Mouse (Mus musculus) midbrain, embryonic 15.5 days (tissue): Measurements from ENCODE around the gene Mtrr. TPM values are rescaled to one million over a fixed set of nuclear protein-coding genes. Genes with fewer than 3 reads are reported as not detected.
"Not testable (repeated sequence)": the region's sequence is repeated elsewhere in the genome, so short reads cannot be mapped to it uniquely, and the experiment has no call there.

Source experiments
- ATAC-seq: fragments of 200-750 bp; cut with Nextera tagmentation; replicated peaks from 2 replicates; pipeline ENCODE4 v1.8.0; 2017; ENCODE audit warnings: moderate TSS enrichment
- H3K27ac ChIP-seq: fragments of 300-500 bp; sonication (generic); 2 replicates; pipeline ENCODE4 v1.5.1; 2015; ENCODE audit warnings: mild to moderate bottlenecking, inconsistent platforms
- H3K27me3 ChIP-seq: fragments of 300-500 bp; sonication (generic); replicated peaks from 2 replicates; pipeline ENCODE4 v1.6.1; 2015; ENCODE audit warnings: inconsistent platforms
- H3K36me3 ChIP-seq: fragments of 300-500 bp; sonication (generic); replicated peaks from 2 replicates; pipeline ENCODE4 v1.6.1; 2015; ENCODE audit warnings: inconsistent platforms
- H3K4me1 ChIP-seq: fragments of 300-500 bp; sonication (generic); 2 replicates; pipeline ENCODE4 v1.6.1; 2015; ENCODE audit warnings: inconsistent platforms
- H3K4me2 ChIP-seq: fragments of 300-500 bp; sonication (generic); 2 replicates; pipeline ENCODE4 v1.6.1; 2015; ENCODE audit warnings: inconsistent platforms, mild to moderate bottlenecking, moderate library complexity
- H3K4me3 ChIP-seq: fragments of 300-500 bp; sonication (generic); 2 replicates; pipeline ENCODE4 v1.5.1; 2015; ENCODE audit warnings: mild to moderate bottlenecking, inconsistent platforms
- H3K9ac ChIP-seq: fragments of 300-500 bp; sonication (generic); 2 replicates; pipeline ENCODE4 v1.6.1; 2015; ENCODE audit warnings: mild to moderate bottlenecking, inconsistent platforms
- H3K9me3 ChIP-seq: fragments of 300-500 bp; sonication (generic); 2 replicates; pipeline ENCODE4 v1.6.1; 2016; ENCODE audit warnings: inconsistent platforms
- WGBS: fragments of 180-500 bp; shearing (Covaris S2); methylation state at CpG from one replicate; pipeline ENCODE4 v1.1.7; 2015; ENCODE audit warnings: mixed read lengths; 5-methylcytosine and 5-hydroxymethylcytosine counted together
- polyA plus RNA-seq: library from polyadenylated mRNA; unstranded; fragments of >200 nt; fragmentation: Nextera tagmentation; extraction: Ambion mirVana; gene quantifications from 2 replicates; pipeline ENCODE4 v1.2.1, GENCODE M21; 2015

The Mtrr gene
- polyA plus RNA-seq, 1 experiment from 2014 or later = 14.4 TPM

DNA sequence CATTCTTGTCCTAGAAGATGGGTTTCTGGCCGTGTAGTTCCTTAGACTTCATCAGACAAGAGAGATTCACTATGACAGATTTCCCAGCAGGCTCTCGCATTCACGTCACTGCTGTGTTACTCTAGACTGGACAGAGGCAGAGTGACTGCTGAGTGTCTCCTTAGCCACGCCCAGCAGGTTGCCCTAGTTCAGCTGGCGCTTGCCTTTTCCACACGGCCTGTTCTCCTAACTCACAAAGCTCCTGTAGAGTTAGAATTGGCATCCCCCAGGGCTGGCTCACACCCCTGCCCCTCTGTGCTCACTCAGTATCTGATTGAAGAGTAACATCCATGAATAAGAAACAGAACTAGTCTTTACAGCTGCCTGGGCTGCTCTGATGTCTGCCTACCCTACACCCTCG, 3.5 kb upstream of the Mtrr start:
- peaks cover 47% of the 10 kb centered on the region for H3K36me3 ChIP-seq
- no peak overlapping the region for H3K4me2 ChIP-seq
- no peak overlapping the region for H3K4me3 ChIP-seq
- no peak for ATAC-seq
- H3K4me1 ChIP-seq = peaks cover 22% of the 10 kb centered on the region
- H3K27me3 ChIP-seq = no peaks in the 10 kb centered on the region
- no peaks in the 10 kb centered on the region for H3K9me3 ChIP-seq
- no peak overlapping the region for H3K27ac ChIP-seq
- 85% methylated on average over 7 of the region's 7 CpGs for WGBS
- no peak overlapping the region for H3K9ac ChIP-seq

DNA sequence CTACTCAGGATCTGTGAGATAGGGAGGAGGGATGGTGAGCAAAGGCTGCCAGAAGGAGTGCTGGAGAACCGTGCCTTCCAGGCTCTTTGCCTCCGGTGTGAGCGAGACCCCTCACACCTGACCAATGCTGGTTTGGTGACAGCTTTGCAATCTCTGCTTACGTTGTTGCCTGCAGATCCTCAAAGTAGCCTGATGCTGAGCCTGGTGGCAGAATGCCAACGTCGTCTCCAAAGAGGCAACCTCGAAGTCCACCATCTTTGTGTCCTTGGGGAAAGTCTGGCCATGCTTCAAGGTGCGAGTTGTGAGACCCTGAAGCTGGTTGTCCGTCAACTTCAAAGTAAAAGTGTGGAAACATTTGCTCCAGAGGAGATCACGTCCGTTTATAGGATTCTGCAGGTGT, 2.0 kb upstream of the Mtrr start:
- peaks cover 32% of the 10 kb centered on the region for H3K36me3 ChIP-seq

DNA sequence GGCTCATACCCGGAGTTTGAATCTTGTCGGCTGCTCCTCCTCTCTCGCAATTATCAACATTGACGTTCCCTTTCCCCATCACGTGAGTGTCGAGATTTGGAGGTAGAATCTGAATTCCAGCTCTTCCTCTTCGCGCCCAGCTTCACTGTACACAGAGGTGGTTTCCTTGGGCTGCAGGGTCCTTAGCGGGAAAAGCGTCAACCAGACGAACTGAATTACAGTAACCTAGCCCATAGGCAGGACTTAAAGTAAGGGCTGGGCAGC, 500 bp upstream of the Mtrr start:
- Histone ChIP-seq H3K4me3 (peak overlapping the region; percentile 74), H3K36me3 (peaks cover 20% of the 10 kb centered on the region; the same call in 1 of the 2 replicates), H3K27me3 (no peaks in the 10 kb centered on the region), H3K4me1 (peaks cover 22% of the 10 kb centered on the region), H3K27ac (peak overlapping the region; percentile 80), H3K9me3 (no peaks in the 10 kb centered on the region), H3K9ac (peak overlapping the region; percentile 68), H3K4me2 (peak overlapping the region; percentile 82)
- ATAC-seq = peak; percentile 31
- WGBS = 1% methylated on average over 11 of the region's 11 CpGs

More for the DNA sequence above, 2.0 kb upstream of the Mtrr start:
- WGBS = 96% methylated on average over 11 of the region's 11 CpGs
- H3K9me3 ChIP-seq = no peaks in the 10 kb centered on the region
- H3K9ac ChIP-seq = no peak overlapping the region
- no peak overlapping the region for H3K4me3 ChIP-seq
- no peak overlapping the region for H3K4me2 ChIP-seq
- H3K27ac ChIP-seq = no peak overlapping the region
- H3K27me3 ChIP-seq = no peaks in the 10 kb centered on the region
- peaks cover 22% of the 10 kb centered on the region for H3K4me1 ChIP-seq
- ATAC-seq = no peak

DNA sequence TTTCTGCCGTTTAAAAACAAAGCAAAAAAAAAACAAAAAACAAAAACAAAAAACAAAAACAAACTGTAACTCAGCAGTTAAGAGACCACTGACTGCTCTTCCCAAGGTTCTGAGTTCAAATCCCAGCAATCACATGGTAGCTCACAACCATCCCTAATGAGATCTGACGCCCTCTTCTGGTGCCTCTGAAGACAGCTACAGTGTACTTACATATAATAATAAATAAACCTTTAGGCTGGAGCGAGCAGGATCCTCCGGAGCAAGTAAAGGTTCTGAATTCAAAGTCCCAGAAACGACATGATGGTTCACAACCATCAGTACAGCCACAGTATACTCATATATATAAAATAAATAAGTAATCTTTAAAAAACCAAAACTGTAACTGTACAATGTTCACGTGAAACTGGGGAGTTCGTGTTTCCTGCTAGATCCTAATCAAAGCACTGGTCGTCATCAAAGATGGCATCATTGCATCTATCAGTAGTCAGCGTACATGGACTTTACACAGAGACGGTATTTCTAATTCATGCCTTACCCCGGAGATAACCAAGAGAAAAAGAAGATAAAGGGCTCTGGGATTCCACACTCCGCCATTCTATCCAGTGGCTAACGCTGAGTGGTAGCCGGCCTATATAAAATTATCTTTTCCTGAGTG, 736 bp downstream of the Mtrr start:
- Histone ChIP-seq H3K4me2 (peak overlapping the region; percentile 82), H3K27me3 (no peaks in the 10 kb centered on the region), H3K9ac (peak overlapping the region; percentile 51), H3K27ac (peak overlapping the region; percentile 69), H3K9me3 (no peaks in the 10 kb centered on the region), H3K36me3 (peaks cover 24% of the 10 kb centered on the region; the same call in 1 of the 2 replicates), H3K4me1 (peaks cover 22% of the 10 kb centered on the region), H3K4me3 (peak overlapping the region; percentile 74)
- no peak for ATAC-seq
- 28% methylated on average over 14 of the region's 14 CpGs for WGBS

DNA sequence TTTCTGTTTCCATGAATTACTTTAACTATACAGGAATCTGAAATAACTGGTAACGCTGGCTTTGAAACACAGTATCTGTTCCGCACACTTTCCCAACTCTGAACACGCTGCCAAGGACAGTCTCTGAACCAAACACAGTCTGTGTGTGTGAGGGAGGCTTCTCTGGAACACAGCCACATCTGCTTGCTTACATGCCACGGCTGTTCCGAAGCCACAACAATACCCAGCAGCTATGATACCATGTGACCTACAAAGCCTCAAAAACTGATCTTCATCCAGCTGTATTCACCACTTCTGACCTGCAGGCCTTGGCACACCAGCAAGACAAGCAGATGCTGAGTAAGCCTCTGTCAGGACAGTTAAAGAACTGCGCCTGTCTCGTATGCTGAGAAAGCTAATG, 4.0 kb downstream of the Mtrr start:
- Histone ChIP-seq H3K9me3 (no peaks in the 10 kb centered on the region), H3K4me2 (no peak overlapping the region), H3K27ac (no peak overlapping the region), H3K27me3 (no peaks in the 10 kb centered on the region), H3K9ac (no peak overlapping the region), H3K4me3 (no peak overlapping the region), H3K4me1 (peaks cover 14% of the 10 kb centered on the region), H3K36me3 (0 out of 2 replicates have a peak, but pooled peaks cover 7% of the 10 kb centered on the region)
- ATAC-seq = no peak
- 90% methylated on average over 7 of the region's 7 CpGs for WGBS

DNA sequence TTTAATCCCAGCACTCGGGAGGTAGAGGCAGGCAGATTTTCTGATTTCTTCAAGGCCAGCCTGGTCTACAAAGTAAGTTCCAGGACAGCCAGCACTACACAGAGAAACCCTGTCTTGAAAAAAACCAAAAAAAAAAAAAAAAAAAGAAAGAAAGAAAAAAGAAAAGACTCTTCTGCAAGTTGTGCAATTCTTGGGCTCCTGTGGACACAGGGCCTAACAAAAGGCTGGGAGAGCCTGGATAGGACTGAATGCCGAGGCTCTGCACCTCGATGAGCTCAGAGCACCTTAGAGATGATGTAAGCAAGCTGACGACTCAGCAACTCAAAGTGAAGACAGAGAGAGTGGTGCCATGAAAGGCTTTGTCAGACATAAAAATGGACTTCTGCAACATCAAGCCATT, 7.6 kb downstream of the Mtrr start:
- WGBS = 82% methylated on average over 4 of the region's 4 CpGs
- Histone ChIP-seq H3K27me3 (no peaks in the 10 kb centered on the region), H3K4me3 (no peak overlapping the region), H3K4me1 (no peaks in the 10 kb centered on the region), H3K9ac (no peak overlapping the region), H3K36me3 (peaks cover 22% of the 10 kb centered on the region), H3K4me2 (no peak overlapping the region), H3K27ac (no peak overlapping the region), H3K9me3 (no peaks in the 10 kb centered on the region)
- ATAC-seq = no peak

DNA sequence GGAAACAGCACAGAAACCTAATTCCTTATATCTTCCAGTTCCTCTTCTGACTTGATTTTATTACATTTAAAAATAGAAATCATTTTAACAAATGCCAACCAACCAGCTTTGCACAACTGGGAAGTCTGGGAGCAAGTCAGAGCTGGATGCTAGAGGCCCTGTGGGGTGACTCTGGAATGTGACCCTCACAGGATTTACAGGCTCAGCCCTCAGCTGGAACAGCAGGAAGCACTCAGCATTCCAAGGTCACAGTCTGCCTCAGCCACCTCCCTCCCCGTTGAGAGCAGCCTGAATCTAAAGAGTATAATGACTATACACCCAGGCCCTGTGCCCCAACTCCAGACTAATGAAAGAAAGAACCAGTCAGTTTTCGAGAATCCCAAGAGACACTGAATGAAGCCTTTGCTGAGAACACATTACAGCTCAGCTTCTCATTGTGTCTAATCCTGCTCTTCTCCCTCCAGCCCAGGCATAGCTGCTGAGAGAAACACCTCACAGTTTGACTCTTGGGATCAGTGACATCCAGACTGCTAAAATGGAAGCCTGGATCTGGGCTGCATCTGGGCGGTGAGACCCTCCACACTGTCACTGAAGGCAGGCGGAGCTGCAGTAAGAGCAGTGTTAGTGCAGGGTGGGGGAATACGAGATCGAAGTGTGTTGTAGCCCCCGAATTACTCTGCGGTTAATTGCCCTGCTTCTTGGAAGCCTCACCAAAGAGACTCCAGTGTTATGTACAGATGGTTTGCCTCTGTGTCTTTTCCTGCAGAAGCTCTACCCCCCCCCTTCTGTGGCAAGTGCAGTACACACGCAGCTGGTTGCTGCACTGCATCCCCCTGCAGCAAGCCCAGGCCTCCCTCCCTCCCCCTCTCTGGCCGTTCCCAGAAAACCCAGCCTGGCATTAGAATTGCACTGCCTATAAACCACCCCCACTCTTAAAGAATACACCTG, 8.7 kb downstream of the Mtrr start:
- H3K9ac ChIP-seq = no peak overlapping the region

DNA sequence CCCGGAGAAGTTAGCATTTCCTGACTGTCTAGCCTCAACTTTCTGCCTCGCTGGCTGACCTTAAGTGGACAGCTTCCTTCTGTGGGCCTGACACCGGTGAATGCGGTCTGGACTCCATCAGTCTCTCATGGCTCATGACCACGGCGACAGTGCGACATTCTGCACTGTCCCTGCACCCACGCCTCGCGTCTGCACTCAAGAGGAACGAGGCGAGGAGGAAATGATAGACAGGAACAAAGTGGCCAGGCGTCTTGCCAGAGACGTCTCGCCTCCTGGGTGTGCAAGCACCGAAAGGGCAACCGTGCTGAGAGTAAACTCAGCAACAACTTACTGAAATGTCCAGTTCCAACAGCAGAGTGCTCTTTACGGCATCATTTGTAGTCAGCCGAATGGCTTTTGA, 9.7 kb downstream of the Mtrr start:
- Histone ChIP-seq H3K36me3 (peaks cover 28% of the 10 kb centered on the region), H3K27me3 (no peaks in the 10 kb centered on the region), H3K9ac (no peak overlapping the region), H3K9me3 (no peaks in the 10 kb centered on the region), H3K4me2 (no peak overlapping the region), H3K27ac (no peak overlapping the region), H3K4me1 (no peaks in the 10 kb centered on the region), H3K4me3 (no peak overlapping the region)
- ATAC-seq = no peak
- WGBS = 94% methylated on average over 19 of the region's 19 CpGs

More for the DNA sequence above, 8.7 kb downstream of the Mtrr start:
- Histone ChIP-seq H3K4me1 (no peaks in the 10 kb centered on the region), H3K9me3 (no peaks in the 10 kb centered on the region), H3K36me3 (peaks cover 25% of the 10 kb centered on the region), H3K4me3 (no peak overlapping the region), H3K27ac (no peak overlapping the region), H3K4me2 (no peak overlapping the region), H3K27me3 (no peaks in the 10 kb centered on the region)
- no peak for ATAC-seq
- 70% methylated on average over 10 of the region's 10 CpGs for WGBS

DNA sequence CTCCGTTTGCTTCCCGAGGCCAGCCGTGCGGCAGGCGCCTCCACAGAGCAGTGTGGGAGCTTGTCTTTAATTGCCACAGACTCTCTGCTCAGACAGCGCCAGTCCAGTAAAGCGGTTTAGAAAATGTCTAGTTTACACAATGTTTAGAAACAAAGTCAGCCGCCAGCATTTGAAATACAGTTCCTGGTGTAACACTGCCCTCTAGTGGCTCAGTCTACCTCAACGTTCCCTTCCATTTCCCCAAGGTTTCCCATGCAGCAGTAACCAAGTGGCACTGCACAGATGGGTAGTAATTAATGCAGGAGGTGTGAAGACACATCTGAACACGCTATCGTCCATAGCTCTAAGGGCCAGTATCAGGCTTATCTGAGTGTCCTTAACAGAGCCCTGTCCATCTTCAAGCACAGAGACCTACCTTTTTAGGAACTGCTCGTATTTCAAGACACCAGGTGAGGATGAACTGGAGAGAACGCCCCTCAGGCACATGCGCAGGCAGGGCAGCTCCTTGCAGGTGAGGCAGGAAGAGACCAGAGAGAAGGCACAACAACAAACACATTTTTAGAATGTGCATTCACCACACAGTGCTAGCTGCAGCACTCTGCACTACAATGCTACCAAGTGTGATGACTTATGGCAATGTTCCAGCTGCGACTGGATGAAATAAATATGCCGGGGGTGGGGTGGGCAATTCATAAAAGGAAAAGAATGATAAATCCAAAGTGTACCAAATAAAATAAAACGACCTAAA, 12.2 kb downstream of the Mtrr start:
- Histone ChIP-seq H3K27me3 (no peaks in the 10 kb centered on the region), H3K4me2 (no peak overlapping the region), H3K9ac (no peak overlapping the region), H3K27ac (no peak overlapping the region), H3K36me3 (peaks cover 39% of the 10 kb centered on the region), H3K9me3 (no peaks in the 10 kb centered on the region), H3K4me3 (no peak overlapping the region), H3K4me1 (no peaks in the 10 kb centered on the region)
- WGBS = 73% methylated on average over 17 of the region's 17 CpGs
- peak; percentile 73 for ATAC-seq

DNA sequence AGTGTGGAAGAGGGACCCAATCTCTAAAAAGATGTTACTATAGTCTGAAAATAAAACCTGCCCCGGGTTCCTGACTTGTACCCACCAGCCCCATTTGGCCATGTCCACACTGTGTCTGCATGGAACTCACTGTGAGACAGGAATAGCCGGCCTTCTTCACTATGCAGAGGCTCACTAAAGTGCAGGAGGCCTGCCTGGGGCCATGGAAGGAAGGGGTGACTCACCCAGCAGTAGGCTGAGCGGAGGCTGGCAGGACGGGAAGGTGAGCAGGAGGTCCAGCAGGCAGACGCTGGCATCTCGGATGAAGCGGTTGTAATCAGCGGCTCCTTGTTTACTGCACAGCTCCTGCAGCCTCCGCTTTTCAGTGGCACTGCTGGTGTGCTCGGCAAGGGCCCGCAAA, 13.4 kb downstream of the Mtrr start:
- Histone ChIP-seq H3K4me1 (no peaks in the 10 kb centered on the region), H3K9me3 (no peaks in the 10 kb centered on the region), H3K4me3 (no peak overlapping the region), H3K4me2 (no peak overlapping the region), H3K27ac (no peak overlapping the region), H3K27me3 (no peaks in the 10 kb centered on the region), H3K9ac (no peak overlapping the region), H3K36me3 (peaks cover 51% of the 10 kb centered on the region)
- WGBS = 93% methylated on average over 11 of the region's 11 CpGs
- 0 out of 2 replicates have a peak, but pooled peaks have one; percentile 10 for ATAC-seq

DNA sequence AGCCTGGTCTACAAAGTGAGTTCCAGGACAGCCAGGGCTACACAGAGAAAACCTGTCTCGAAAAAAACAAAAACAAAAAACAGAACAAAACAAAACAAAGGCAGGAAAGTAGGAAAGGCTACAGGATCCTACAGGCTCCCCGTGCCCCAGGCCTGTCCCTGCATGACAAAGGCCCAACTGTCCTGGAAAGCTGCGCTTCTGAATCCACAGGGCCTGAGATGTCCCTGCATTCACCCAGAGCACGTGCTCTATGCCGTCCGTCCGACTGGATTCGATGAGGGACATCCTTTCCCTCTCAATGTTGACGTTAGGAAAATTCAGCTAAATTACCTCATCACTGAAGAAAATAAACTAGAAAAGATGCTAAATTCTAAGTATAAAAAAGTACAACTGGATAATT, 13.8 kb downstream of the Mtrr start:
- no peak overlapping the region for H3K4me3 ChIP-seq
- no peak overlapping the region for H3K27ac ChIP-seq
- no peak overlapping the region for H3K4me2 ChIP-seq
- WGBS = 95% methylated on average over 9 of the region's 9 CpGs
- H3K4me1 ChIP-seq = no peaks in the 10 kb centered on the region
- H3K9ac ChIP-seq = no peak overlapping the region
- H3K9me3 ChIP-seq = no peaks in the 10 kb centered on the region
- no peak for ATAC-seq
- H3K36me3 ChIP-seq = peaks cover 54% of the 10 kb centered on the region
- H3K27me3 ChIP-seq = no peaks in the 10 kb centered on the region

DNA sequence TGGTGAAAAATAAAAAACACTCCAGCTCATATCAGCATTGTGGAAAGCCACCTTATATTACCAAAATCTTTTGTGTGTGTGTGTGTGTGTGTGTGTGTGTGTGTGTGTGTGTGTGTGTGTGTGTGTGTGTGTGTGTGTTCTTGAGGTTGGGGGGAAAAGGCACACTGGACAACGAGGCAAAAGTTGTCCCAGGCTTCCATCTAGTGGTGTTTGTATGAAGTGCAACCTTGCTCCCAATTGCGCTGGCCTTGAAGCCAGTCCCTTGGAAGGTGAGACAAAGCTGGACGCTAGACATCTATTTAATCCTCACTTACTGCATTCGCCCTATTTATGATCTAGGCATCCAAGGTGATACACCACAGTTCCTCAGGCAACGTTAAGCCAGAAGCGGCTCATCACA, 28.6 kb downstream of the Mtrr start:
- not testable (repeated sequence) for H3K4me1 ChIP-seq, H3K9me3 ChIP-seq, H3K36me3 ChIP-seq, H3K27me3 ChIP-seq, H3K4me3 ChIP-seq, H3K4me2 ChIP-seq, H3K9ac ChIP-seq, H3K27ac ChIP-seq
- peak; percentile 71; the same call in 1 of the 2 replicates for ATAC-seq
- 31% methylated on average over 6 of the region's 6 CpGs for WGBS
